In genomic region chr5:138754303-138755120, GRCm38 (mm10) we compare ENCODE assay signal across 8 mouse cellular contexts. TPM values are rescaled to one million over a fixed set of nuclear protein-coding genes. Genes with fewer than 3 reads are reported as not detected.
A peak's percentile ranks its signal among the peaks of the same experiment; 100 is the strongest.
DNase-seq lines count a peak whose midpoint lies in the region; ATAC-seq and TF ChIP-seq lines count a peak whose summit lies in the region.

Gene Fam20c (plus strand): TSS chr5:138754514.

- no peaks in the 10 kb centered on the region for H3K36me3 ChIP-seq in ES-Bruce4 (ENCODE audit: control insufficient read depth, insufficient read depth, low read length, poor library complexity, severe bottlenecking)
- peaks cover 15% of the 10 kb centered on the region for H3K36me3 ChIP-seq in forebrain, embryonic 14.5 days (ENCODE audit: control insufficient read depth, insufficient read depth, low read length)
- no peaks in the 10 kb centered on the region for H3K36me3 ChIP-seq in heart, embryonic 16.5 days (ENCODE audit: control insufficient read depth, insufficient read depth)
- H3K36me3 ChIP-seq in liver, embryonic 12.5 days: no peaks in the 10 kb centered on the region

- peak within 1 kb of the TSS; percentile 78 for H3K9ac ChIP-seq in ES-Bruce4 (ENCODE audit: low read depth, poor library complexity, severe bottlenecking)
- H3K9ac ChIP-seq in forebrain, embryonic 14.5 days (ENCODE audit: low read length): peak within 1 kb of the TSS; percentile 92
- H3K9ac ChIP-seq in heart, embryonic 16.5 days (ENCODE audit: low read length): peak within 1 kb of the TSS; percentile 91
- peak within 1 kb of the TSS; percentile 48; the same call in 1 of the 2 replicates for H3K9ac ChIP-seq in liver, embryonic 12.5 days

- TF ChIP-seq EP300 in ES-Bruce4 (IDR thresholded peaks at IDR 0.05; ENCODE audit: insufficient read depth, low read depth, low read length): no peak

- peak within 1 kb of the TSS; percentile 92 for H3K4me2 ChIP-seq in forebrain, embryonic 14.5 days (ENCODE audit: low read length)
- peak within 1 kb of the TSS; percentile 95 for H3K4me2 ChIP-seq in heart, embryonic 16.5 days (ENCODE audit: low read depth, low read length)
- H3K4me2 ChIP-seq in liver, embryonic 12.5 days: peak within 1 kb of the TSS; percentile 63

- no peak for TF ChIP-seq CTCF in ES-Bruce4 (IDR thresholded peaks at IDR 0.05; ENCODE audit: low read depth, low read length)

- no peaks in the 10 kb centered on the region for H3K9me3 ChIP-seq in ES-Bruce4 (replicated peaks; ENCODE audit: control insufficient read depth, insufficient read depth, low read length, poor library complexity, severe bottlenecking)
- H3K9me3 ChIP-seq in forebrain, embryonic 14.5 days (replicated peaks; ENCODE audit: control insufficient read depth, low read length): no peaks in the 10 kb centered on the region
- H3K9me3 ChIP-seq in heart, embryonic 16.5 days (replicated peaks; ENCODE audit: control insufficient read depth, low read length): no peaks in the 10 kb centered on the region
- H3K9me3 ChIP-seq in liver, embryonic 12.5 days (replicated peaks): no peaks in the 10 kb centered on the region

- under 1% methylated on average over 68 of the region's 98 CpGs for WGBS in forebrain, embryonic 14.5 days
- WGBS in heart, embryonic 16.5 days: under 1% methylated on average over 75 of the region's 98 CpGs
- WGBS in liver, embryonic 12.5 days (ENCODE audit: insufficient replicate concordance): under 1% methylated on average over 81 of the region's 98 CpGs

- ATAC-seq in cerebellum, adult (ENCODE audit: insufficient number of reproducible peaks, low FRiP score, low TSS enrichment): peak; percentile 49; the same call in 1 of the 2 replicates
- peak; percentile 85 for ATAC-seq in forebrain, embryonic 14.5 days
- ATAC-seq in heart, embryonic 16.5 days (replicated peaks; ENCODE audit: extremely low read depth, insufficient read depth, low FRiP score): peak; percentile 91
- ATAC-seq in liver, embryonic 12.5 days: peak; percentile 74
- ATAC-seq in monocyte, adult 5-6 weeks (replicated peaks; ENCODE audit: insufficient number of reproducible peaks, low FRiP score, low TSS enrichment, poor library complexity, severe bottlenecking): no peak; the same call in 1 of the 2 replicates

- peak within 1 kb of the TSS; percentile 61 for H3K4me3 ChIP-seq in ES-Bruce4 (ENCODE audit: low read depth, low read length)
- peak within 1 kb of the TSS; percentile 77 for H3K4me3 ChIP-seq in forebrain, embryonic 14.5 days (ENCODE audit: low read depth, low read length)
- H3K4me3 ChIP-seq in heart, embryonic 16.5 days (ENCODE audit: low read length): peak within 1 kb of the TSS; percentile 83
- H3K4me3 ChIP-seq in liver, embryonic 12.5 days: peak within 1 kb of the TSS; percentile 52

- no peak within 1 kb of the TSS for H3K27ac ChIP-seq in ES-Bruce4 (ENCODE audit: insufficient read depth, low read length)
- H3K27ac ChIP-seq in forebrain, embryonic 14.5 days (ENCODE audit: low read depth, low read length): peak within 1 kb of the TSS; percentile 97
- H3K27ac ChIP-seq in heart, embryonic 16.5 days (ENCODE audit: low read length): peak within 1 kb of the TSS; percentile 94
- no peak within 1 kb of the TSS for H3K27ac ChIP-seq in liver, embryonic 12.5 days

- DNase-seq in forebrain, embryonic 14.5 days (ENCODE audit: low spot score): peak; percentile 81
- peak; percentile 77 to 94 for DNase-seq in kidney, postnatal 25 days
- DNase-seq in testis, postnatal 10 days (ENCODE audit: low spot score): peak; percentile 83

- no peak for TF ChIP-seq POLR2A in ES-Bruce4 (IDR thresholded peaks at IDR 0.05; ENCODE audit: insufficient read depth, low read length)

- H3K27me3 ChIP-seq in ES-Bruce4 (ENCODE audit: control insufficient read depth, insufficient read depth, low read length, poor library complexity, severe bottlenecking): no peaks in the 10 kb centered on the region
- no peaks in the 10 kb centered on the region for H3K27me3 ChIP-seq in forebrain, embryonic 14.5 days (replicated peaks; ENCODE audit: control insufficient read depth, insufficient read depth, low read length)
- H3K27me3 ChIP-seq in heart, embryonic 16.5 days (ENCODE audit: control insufficient read depth, insufficient read depth, low read length): peaks cover 29% of the 10 kb centered on the region
- peaks cover 64% of the 10 kb centered on the region for H3K27me3 ChIP-seq in liver, embryonic 12.5 days (replicated peaks)

- H3K4me1 ChIP-seq in ES-Bruce4 (ENCODE audit: control insufficient read depth, insufficient read depth, low read length): no peaks in the 10 kb centered on the region
- peaks cover 27% of the 10 kb centered on the region for H3K4me1 ChIP-seq in forebrain, embryonic 14.5 days (ENCODE audit: control insufficient read depth, insufficient read depth, low read length)
- H3K4me1 ChIP-seq in heart, embryonic 16.5 days (ENCODE audit: control insufficient read depth, insufficient read depth, low read length): peaks cover 23% of the 10 kb centered on the region
- H3K4me1 ChIP-seq in liver, embryonic 12.5 days: 0 out of 2 replicates have a peak, but pooled peaks cover 5% of the 10 kb centered on the region

RNA-seq across cellular contexts. Expression of gene Fam20c, which starts in this region (rescaled TPM):
- polyA plus RNA-seq in ES-Bruce4 (2011; ENCODE audit: insufficient read depth, insufficient read length, low read depth, missing spikeins): 0.88 and 1.1 TPM in 2 replicates
- 35.7 and 46.9 TPM in 2 replicates for polyA plus RNA-seq in forebrain, embryonic 14.5 days (2014; fragmentation: Nextera tagmentation; extraction: Ambion mirVana)
- 5.4 and 5.6 TPM in 2 replicates for polyA plus RNA-seq in heart, embryonic 16.5 days (2015; fragmentation: Nextera tagmentation; extraction: Ambion mirVana)
- polyA plus RNA-seq in liver, embryonic 12.5 days (2016; fragmentation: Nextera tagmentation; extraction: Ambion mirVana): 8.1 and 9.7 TPM in 2 replicates
- 6.6 to 31.5 TPM (median 17.6 TPM) in 3 replicates for total RNA-seq in monocyte, adult 5-6 weeks (2017)

Comparison
In these comparisons a context has a peak if more than half of its experiments do, and no peak if none do; other contexts are left out.
1. H3K27ac ChIP-seq: peak in forebrain, embryonic 14.5 days (single experiment) and heart, embryonic 16.5 days (single experiment); none in ES-Bruce4 (single experiment) and liver, embryonic 12.5 days (single experiment).
2. Peak in every context shown above with its lines, with median percentiles within 50 percentile points of each other: H3K4me3 ChIP-seq, H3K9ac ChIP-seq, DNase-seq and H3K4me2 ChIP-seq.